Mouse (Mus musculus) layer of hippocampus, adult 11-12 months (tissue): ENCODE results near the gene Vps11.
"Not testable (repeated sequence)": the region's sequence is repeated elsewhere in the genome, so short reads cannot be mapped to it uniquely, and the experiment has no call there.

Experiments used
- DNase-seq: peaks from one replicate; pipeline ENCODE4 v3.0.0; 2022; ENCODE audit warnings: low spot score

Vps11 gene

GRCm38 (mm10) chr9:44376141-44376540 is 14.7 kb upstream of the Vps11 start:
- no peak for DNase-seq

DNA sequence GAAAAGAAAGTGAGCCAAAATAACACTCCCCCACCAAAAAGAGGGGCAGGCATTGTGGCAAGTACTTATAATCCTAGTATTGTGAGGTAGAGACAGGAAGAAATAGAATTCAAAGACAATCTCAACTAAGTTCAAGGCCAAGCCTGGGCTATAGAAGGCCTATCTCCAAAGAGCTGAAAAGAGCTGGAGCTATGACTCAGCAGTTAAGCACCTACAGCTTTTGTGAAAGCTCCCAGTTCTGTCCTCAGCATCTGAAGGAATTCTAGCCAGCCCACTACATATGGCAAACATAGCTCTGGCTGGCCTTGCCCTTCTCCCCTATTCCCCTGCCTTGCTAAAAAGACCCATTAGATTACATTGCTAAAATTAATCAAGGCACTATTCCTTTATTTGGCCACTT is 11.9 kb upstream of the Vps11 start:
- no peak for DNase-seq

- no peak for DNase-seq
These were observed 3.0 kb upstream of the Vps11 start for GRCm38 (mm10) chr9:44364480-44364879.

GRCm38 (mm10) chr9:44361931-44362330 is 461 bp upstream of the Vps11 start:
- DNase-seq: not testable (repeated sequence)

- DNase-seq: no peak
These were observed 4.3 kb downstream of the Vps11 start for GRCm38 (mm10) chr9:44357207-44357606.

GRCm38 (mm10) chr9:44353142-44353541 is 8.3 kb downstream of the Vps11 start:
- DNase-seq: no peak

DNA sequence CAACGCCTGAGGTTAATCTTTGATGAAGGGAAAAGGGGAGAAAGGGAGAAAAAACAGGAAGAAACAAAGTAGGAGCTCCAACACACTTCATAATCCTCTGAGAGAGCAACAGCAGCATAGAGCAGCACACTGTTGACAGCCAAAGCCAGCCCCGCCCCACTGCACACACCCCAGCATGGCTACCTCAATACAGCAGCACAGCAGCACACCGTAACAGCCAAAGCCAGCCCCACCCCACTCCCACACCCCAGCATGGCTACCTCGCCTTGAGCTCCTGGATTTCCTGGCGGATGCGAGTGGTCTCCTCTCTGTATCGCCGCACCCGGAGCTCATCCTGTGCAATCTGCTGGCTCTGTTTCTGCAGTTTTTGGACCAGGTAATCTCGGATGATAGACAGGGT is 9.1 kb downstream of the Vps11 start:
- DNase-seq: no peak

GRCm38 (mm10) chr9:44351396-44351795 is 10.1 kb downstream of the Vps11 start:
- DNase-seq: no peak

- DNase-seq: no peak
These were observed 12.9 kb downstream of the Vps11 start for GRCm38 (mm10) chr9:44348546-44348945.

DNA sequence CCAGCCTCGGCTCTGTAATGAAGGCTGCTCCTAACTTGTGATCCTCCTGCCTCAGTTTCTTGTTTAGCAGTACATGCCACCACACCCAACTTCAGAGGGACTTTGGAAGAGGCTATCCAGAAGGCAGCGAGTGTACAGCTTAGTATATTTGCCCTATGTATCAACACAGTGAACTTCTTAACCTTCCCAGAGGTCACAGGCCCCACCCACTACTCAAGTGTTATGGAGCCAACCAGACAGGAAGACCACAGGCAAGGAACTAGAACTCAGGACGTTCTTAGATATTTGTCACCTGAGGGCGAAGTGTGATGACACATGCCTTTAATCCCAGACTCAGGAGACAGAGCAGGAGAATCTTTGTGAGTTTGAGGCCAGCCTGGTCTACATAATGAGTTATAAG is 13.8 kb downstream of the Vps11 start:
- DNase-seq: no peak

- no peak for DNase-seq
These were observed 14.3 kb downstream of the Vps11 start for GRCm38 (mm10) chr9:44347166-44347565.

DNA sequence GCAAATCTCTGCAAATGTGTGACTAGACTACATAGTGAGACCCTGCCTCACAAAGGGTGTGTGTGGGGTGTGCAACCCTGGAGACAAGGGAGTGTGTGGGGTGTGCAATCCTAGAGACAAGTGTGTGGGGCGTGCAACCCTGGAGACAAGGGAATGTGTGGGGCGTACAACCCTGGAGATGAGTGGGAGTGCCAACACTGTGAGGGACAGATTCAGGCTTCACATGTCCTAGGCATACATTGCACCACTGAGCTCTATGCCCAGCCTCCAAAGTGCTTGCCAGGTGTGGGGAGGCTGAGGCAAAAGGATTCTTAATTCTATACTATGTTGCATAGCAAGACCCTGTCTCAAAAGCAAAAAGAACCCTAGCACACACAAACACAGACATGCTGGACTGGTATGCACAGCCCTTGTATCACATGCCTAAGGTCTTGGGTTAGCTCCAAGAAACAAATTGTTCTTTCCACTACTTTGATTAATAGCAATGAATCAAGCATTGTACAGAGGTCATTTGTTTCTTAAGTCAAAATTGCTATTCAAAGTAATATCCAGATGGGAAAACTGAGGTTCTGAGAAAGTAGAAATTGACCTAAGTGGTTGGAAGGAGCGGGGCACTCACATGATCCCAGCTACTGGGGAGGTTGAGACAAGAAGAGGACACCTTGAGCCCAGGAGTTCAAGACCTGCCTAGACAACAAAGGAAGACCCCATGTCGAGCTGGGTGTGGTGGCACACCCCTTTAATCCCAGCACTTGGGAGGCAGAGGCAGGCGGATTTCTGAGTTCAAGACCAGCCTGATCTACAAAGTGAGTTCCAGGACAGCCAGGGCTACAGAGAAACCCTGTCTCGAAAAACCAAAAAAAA is 15.7 kb downstream of the Vps11 start:
- DNase-seq: peak; percentile 37

DNA sequence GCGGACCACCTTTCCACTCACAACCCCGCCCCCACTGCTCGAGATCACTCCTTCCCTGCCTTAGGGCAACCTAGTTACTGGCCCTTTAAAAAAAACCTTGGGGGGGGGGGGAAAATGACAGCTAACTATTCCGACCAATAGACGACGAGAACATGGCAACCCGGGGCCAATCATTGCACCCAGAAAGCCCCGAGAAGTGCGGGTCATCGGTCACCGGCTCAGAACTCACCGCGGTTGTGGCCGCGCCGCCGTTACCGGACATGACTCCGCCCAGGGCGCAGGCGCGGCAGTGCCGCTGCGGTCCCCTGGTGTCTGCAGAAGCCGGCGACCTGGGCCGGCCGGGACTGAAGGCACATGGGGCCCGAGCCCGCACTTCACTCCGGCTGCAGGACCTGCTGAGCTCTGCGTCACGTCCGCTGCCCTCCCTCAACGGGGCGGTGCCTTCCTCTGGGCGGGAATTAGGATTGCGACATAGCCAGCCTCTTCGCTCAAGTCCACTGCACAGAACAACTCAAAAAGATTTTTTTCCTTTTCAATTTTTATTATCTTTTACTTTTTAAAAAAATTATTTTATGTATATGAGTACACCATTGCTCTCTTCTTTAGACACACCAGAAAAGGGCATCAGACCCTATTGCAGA is 17.6 kb downstream of the Vps11 start, which contains the start of gene Hmbs:
Gene Hmbs (minus strand): TSS at position 448 of the 641 bp plus-strand sequence.
- peak; percentile 89 for DNase-seq

- no peak for DNase-seq
These were observed 18.2 kb downstream of the Vps11 start for GRCm38 (mm10) chr9:44343290-44343689.

- no peak for DNase-seq
These were observed 18.9 kb downstream of the Vps11 start for GRCm38 (mm10) chr9:44342605-44343004.

- no peak for DNase-seq
These were observed 19.3 kb downstream of the Vps11 start for GRCm38 (mm10) chr9:44342173-44342572.

DNA sequence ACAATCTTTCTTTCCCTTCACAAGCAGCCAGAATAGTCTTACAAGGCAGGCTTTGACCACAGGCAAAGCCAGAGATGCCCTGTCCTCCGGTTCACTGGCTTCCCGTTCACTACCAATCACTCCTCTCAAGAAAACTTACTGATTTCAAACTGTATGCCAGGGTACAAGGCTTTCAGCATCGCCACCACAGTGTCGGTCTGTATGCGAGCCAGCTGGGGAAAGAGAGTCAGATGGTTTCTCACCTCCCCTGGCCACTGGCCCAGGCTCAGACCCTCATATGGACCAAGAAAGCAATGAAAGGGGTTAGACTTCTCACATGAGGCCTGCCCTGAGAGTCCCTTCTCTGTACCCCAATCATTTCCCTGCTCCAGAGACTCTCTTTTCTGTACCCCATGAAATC is 20.0 kb downstream of the Vps11 start:
- no peak for DNase-seq

- DNase-seq: no peak
These were observed 22.9 kb downstream of the Vps11 start for GRCm38 (mm10) chr9:44338574-44338973.

GRCm38 (mm10) chr9:44337436-44338169 is 23.9 kb downstream of the Vps11 start:
- DNase-seq: no peak

DNA sequence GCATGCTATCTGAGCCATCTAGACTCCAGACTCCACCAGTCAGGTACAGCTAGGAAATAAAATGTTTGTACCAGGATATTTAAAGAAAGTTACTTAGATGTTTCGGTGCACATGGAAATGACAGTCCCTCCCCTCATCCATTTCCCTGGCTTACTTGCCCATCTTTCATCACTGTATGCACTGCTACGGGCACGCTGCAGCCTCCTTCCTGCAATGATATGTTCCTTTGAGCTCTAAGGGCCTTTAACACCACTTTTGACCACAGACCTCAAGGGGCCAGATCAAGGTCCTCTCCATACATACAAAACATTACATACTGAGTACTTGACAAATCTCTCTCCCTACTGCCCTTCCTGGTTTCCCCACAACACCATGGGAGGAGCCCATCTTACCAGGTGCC is 24.5 kb downstream of the Vps11 start:
- no peak for DNase-seq

GRCm38 (mm10) chr9:44336513-44336912 is 25.0 kb downstream of the Vps11 start:
- not testable (repeated sequence) for DNase-seq

GRCm38 (mm10) chr9:44336093-44336406 is 25.4 kb downstream of the Vps11 start:
- DNase-seq: no peak
